Mouse (Mus musculus) testis, adult 2 months (tissue): Measurements from ENCODE around the gene Kif6.

Source experiments
- CTCF ChIP-seq: fragments of 200-500 bp; IDR thresholded peaks from 2 replicates; pipeline ENCODE4 v1.5.1; 2012; ENCODE audit warnings: low read depth, mild to moderate bottlenecking, inconsistent platforms, low read length, moderate library complexity; ENCODE audit not compliant: control insufficient read depth, insufficient read depth, insufficient replicate concordance
- POLR2A ChIP-seq: fragments of 200-500 bp; IDR thresholded peaks from 2 replicates; pipeline ENCODE4 v1.6.1; 2012; ENCODE audit warnings: low read depth, mild to moderate bottlenecking, inconsistent platforms, low read length, moderate library complexity; ENCODE audit not compliant: control insufficient read depth

DNA sequence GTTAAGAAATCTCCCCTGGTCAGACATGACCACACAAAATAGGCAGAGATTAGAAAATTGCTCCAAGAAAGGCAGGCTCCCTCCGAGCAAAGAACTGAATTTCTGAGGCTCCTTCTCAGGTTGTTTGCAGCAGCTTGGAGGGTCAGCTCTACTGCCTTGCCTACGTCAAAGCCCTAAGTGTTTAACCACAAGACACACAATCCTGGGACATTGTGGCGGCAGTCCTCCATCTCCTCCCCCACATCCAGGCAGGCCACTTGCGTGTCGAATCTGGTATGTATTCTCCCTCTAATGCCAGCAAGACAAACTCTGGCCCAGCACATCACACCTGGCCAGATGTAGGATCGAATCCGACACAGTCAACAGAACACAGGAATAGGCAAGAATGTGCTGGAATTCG is 46.2 kb upstream of the Kif6 start:
- TF ChIP-seq CTCF: no peak
- no peak for TF ChIP-seq POLR2A
